Mouse (Mus musculus) CD4-positive helper T cell, adult 2 months (primary cell): Measurements from ENCODE around the gene St6galnac4.

Source experiments
- DNase-seq: peaks from one replicate; pipeline ENCODE4 v3.0.0-alpha.2; 2012; ENCODE audit warnings: low read depth, missing footprints, low spot score

The St6galnac4 gene

GRCm38 (mm10) chr2:32627266-32628043 lies 40.6 kb downstream of the St6galnac4 start:
- no peak for DNase-seq

- DNase-seq: no peak
Observed at GRCm38 (mm10) chr2:32628044-32628550, 41.2 kb downstream of the St6galnac4 start.

GRCm38 (mm10) chr2:32628729-32629128 lies 41.8 kb downstream of the St6galnac4 start:
- no peak for DNase-seq

- no peak for DNase-seq
Observed at GRCm38 (mm10) chr2:32629276-32629976, 42.5 kb downstream of the St6galnac4 start.

GRCm38 (mm10) chr2:32630036-32630435 lies 43.1 kb downstream of the St6galnac4 start:
- DNase-seq: no peak

GRCm38 (mm10) chr2:32631046-32631445 lies 44.2 kb downstream of the St6galnac4 start:
- no peak for DNase-seq

GRCm38 (mm10) chr2:32631737-32632394 lies 45.0 kb downstream of the St6galnac4 start:
- DNase-seq: peak; percentile 75

- DNase-seq: no peak
Observed at GRCm38 (mm10) chr2:32633660-32634059, 46.8 kb downstream of the St6galnac4 start.

GRCm38 (mm10) chr2:32634277-32635105 lies 47.6 kb downstream of the St6galnac4 start:
- no peak for DNase-seq

- no peak for DNase-seq
Observed at GRCm38 (mm10) chr2:32636617-32637016, 49.7 kb downstream of the St6galnac4 start.

GRCm38 (mm10) chr2:32637778-32638281 lies 50.9 kb downstream of the St6galnac4 start:
- peak; percentile 29 for DNase-seq

GRCm38 (mm10) chr2:32639632-32640031 lies 52.7 kb downstream of the St6galnac4 start:
- no peak for DNase-seq

- DNase-seq: no peak
Observed at GRCm38 (mm10) chr2:32640550-32641051, 53.7 kb downstream of the St6galnac4 start.

- no peak for DNase-seq
Observed at GRCm38 (mm10) chr2:32641810-32642209, 54.9 kb downstream of the St6galnac4 start.

- no peak for DNase-seq
Observed at GRCm38 (mm10) chr2:32642813-32643212, 55.9 kb downstream of the St6galnac4 start.

- no peak for DNase-seq
Observed at GRCm38 (mm10) chr2:32644083-32644482, 57.2 kb downstream of the St6galnac4 start.

GRCm38 (mm10) chr2:32644799-32645475 lies 58.0 kb downstream of the St6galnac4 start:
- no peak for DNase-seq

GRCm38 (mm10) chr2:32645647-32646046 lies 58.8 kb downstream of the St6galnac4 start:
- DNase-seq: no peak

- no peak for DNase-seq
Observed at GRCm38 (mm10) chr2:32646379-32647056, 59.6 kb downstream of the St6galnac4 start, which contains the start of gene Eng. TSS of gene Eng (plus strand) at chr2:32646595.

- DNase-seq: no peak
Observed at GRCm38 (mm10) chr2:32647366-32647765, 60.5 kb downstream of the St6galnac4 start.
